Mouse (Mus musculus) layer of hippocampus, postnatal 36 days (tissue): ENCODE data around the gene Nck2. TPM values are rescaled to one million over a fixed set of nuclear protein-coding genes. Genes with fewer than 3 reads are reported as not detected.
A peak's percentile ranks its signal among the peaks of the same experiment; 100 is the strongest.
"Not testable (repeated sequence)": the region's sequence is repeated elsewhere in the genome, so short reads cannot be mapped to it uniquely, and the experiment has no call there.

ENCODE experiments used
- DNase-seq, 2 experiments: peaks; one replicate each; pipeline ENCODE4 v3.0.0; 2022
- total RNA-seq, 2 experiments: library from RNA; stranded (reverse); gene quantifications; 2 replicates each; pipeline ENCODE4 v1.2.3; 2021

The Nck2 gene
- total RNA-seq, 2 experiments from 2014 or later = 56.6 to 58.1 TPM

GRCm38 (mm10) chr1:43501920-43502791 lies 57.8 kb downstream of the Nck2 start:
- DNase-seq = peak in 1 of 2 experiments; percentile 22

GRCm38 (mm10) chr1:43502792-43503146 lies 58.4 kb downstream of the Nck2 start:
- DNase-seq = no peak

GRCm38 (mm10) chr1:43503261-43503660 lies 58.9 kb downstream of the Nck2 start:
- no peak for DNase-seq

- no peak for DNase-seq
Observed at GRCm38 (mm10) chr1:43503676-43504075, 59.3 kb downstream of the Nck2 start.

- DNase-seq = no peak
Observed at GRCm38 (mm10) chr1:43504235-43504634, 59.9 kb downstream of the Nck2 start.

GRCm38 (mm10) chr1:43506638-43507037 lies 62.3 kb downstream of the Nck2 start:
- DNase-seq = no peak

GRCm38 (mm10) chr1:43507809-43508208 lies 63.4 kb downstream of the Nck2 start:
- DNase-seq = no peak

GRCm38 (mm10) chr1:43511256-43511655 lies 66.9 kb downstream of the Nck2 start:
- DNase-seq = no peak

- no peak for DNase-seq
Observed at GRCm38 (mm10) chr1:43511667-43512066, 67.3 kb downstream of the Nck2 start.

- DNase-seq = no peak
Observed at GRCm38 (mm10) chr1:43517405-43517804, 73.0 kb downstream of the Nck2 start.

GRCm38 (mm10) chr1:43520216-43520988 lies 76.0 kb downstream of the Nck2 start:
- no peak for DNase-seq

GRCm38 (mm10) chr1:43520989-43521371 lies 76.6 kb downstream of the Nck2 start:
- no peak for DNase-seq

GRCm38 (mm10) chr1:43521512-43521911 lies 77.1 kb downstream of the Nck2 start:
- no peak for DNase-seq

GRCm38 (mm10) chr1:43521950-43522349 lies 77.6 kb downstream of the Nck2 start:
- no peak for DNase-seq

- no peak for DNase-seq
Observed at GRCm38 (mm10) chr1:43522976-43523375, 78.6 kb downstream of the Nck2 start.

- no peak for DNase-seq
Observed at GRCm38 (mm10) chr1:43524332-43524731, 80.0 kb downstream of the Nck2 start.

GRCm38 (mm10) chr1:43528275-43528674 lies 83.9 kb downstream of the Nck2 start:
- no peak for DNase-seq

- no peak for DNase-seq
Observed at GRCm38 (mm10) chr1:43529086-43529485, 84.7 kb downstream of the Nck2 start.

GRCm38 (mm10) chr1:43530295-43531020 lies 86.1 kb downstream of the Nck2 start:
- no peak for DNase-seq

GRCm38 (mm10) chr1:43531307-43531706 lies 86.9 kb downstream of the Nck2 start:
- peak in 1 of 2 experiments; percentile 28 for DNase-seq

GRCm38 (mm10) chr1:43532279-43532678 lies 87.9 kb downstream of the Nck2 start:
- no peak for DNase-seq

- DNase-seq = not testable (repeated sequence)
Observed at GRCm38 (mm10) chr1:43533497-43533896, 89.1 kb downstream of the Nck2 start.
